Mouse (Mus musculus) hindbrain, embryonic 14.5 days (tissue): ENCODE measurements around the gene Gpr39. TPM values are rescaled to one million over a fixed set of nuclear protein-coding genes. Genes with fewer than 3 reads are reported as not detected.
"Not testable (repeated sequence)": the region's sequence is repeated elsewhere in the genome, so short reads cannot be mapped to it uniquely, and the experiment has no call there.

Experiments used
- ATAC-seq: fragments of 200-750 bp; cut with Nextera tagmentation; 2 replicates; pipeline ENCODE4 v1.8.0; 2017; ENCODE audit warnings: moderate number of reproducible peaks, mild to moderate bottlenecking, moderate TSS enrichment, moderate library complexity; ENCODE audit not compliant: low FRiP score
- DNase-seq: peaks from one replicate; pipeline ENCODE4 v3.0.0-alpha.2; 2015; ENCODE audit warnings: low spot score
- H3K27ac ChIP-seq: fragments of 300-500 bp; sonication (generic); 2 replicates; pipeline ENCODE4 v1.5.1; 2014; ENCODE audit warnings: mild to moderate bottlenecking, moderate library complexity
- H3K27me3 ChIP-seq: fragments of 300-500 bp; sonication (generic); 2 replicates; pipeline ENCODE4 v1.6.1; 2014; ENCODE audit warnings: mild to moderate bottlenecking, low read length, mixed read lengths; ENCODE audit not compliant: control insufficient read depth, insufficient read depth
- H3K36me3 ChIP-seq: fragments of 300-500 bp; sonication (generic); replicated peaks from 2 replicates; pipeline ENCODE4 v1.6.1; 2014; ENCODE audit not compliant: control insufficient read depth, insufficient read depth
- H3K4me1 ChIP-seq: fragments of 300-500 bp; sonication (generic); replicated peaks from 2 replicates; pipeline ENCODE4 v1.6.1; 2014; ENCODE audit warnings: antibody characterized with exemption, low read length, mixed read lengths; ENCODE audit not compliant: control insufficient read depth, insufficient read depth
- H3K4me2 ChIP-seq: fragments of 300-500 bp; sonication (generic); replicated peaks from 2 replicates; pipeline ENCODE4 v1.6.1; 2014; ENCODE audit warnings: mild to moderate bottlenecking, moderate library complexity
- H3K4me3 ChIP-seq: fragments of 300-500 bp; sonication (generic); replicated peaks from 2 replicates; pipeline ENCODE4 v1.5.1; 2014; ENCODE audit warnings: mild to moderate bottlenecking, low read length
- H3K9ac ChIP-seq: fragments of 300-500 bp; sonication (generic); 2 replicates; pipeline ENCODE4 v1.6.1; 2014
- H3K9me3 ChIP-seq: fragments of 300-500 bp; sonication (generic); 2 replicates; pipeline ENCODE4 v1.6.1; 2016; ENCODE audit warnings: low read length; ENCODE audit not compliant: control insufficient read depth
- WGBS: fragments of 180-500 bp; shearing (Covaris S2); extraction: QIAGEN DNeasy Blood & Tissue Kit; methylation state at CpG from one replicate; pipeline ENCODE4 v1.1.7; 2014; 5-methylcytosine and 5-hydroxymethylcytosine counted together
- polyA plus RNA-seq: library from polyadenylated mRNA; unstranded; fragments of >200 nt; fragmentation: Nextera tagmentation; extraction: Ambion mirVana; gene quantifications from 2 replicates; pipeline ENCODE4 v1.2.1, GENCODE M21; 2014

The Gpr39 gene
- polyA plus RNA-seq = not detected in 2 replicates

DNA sequence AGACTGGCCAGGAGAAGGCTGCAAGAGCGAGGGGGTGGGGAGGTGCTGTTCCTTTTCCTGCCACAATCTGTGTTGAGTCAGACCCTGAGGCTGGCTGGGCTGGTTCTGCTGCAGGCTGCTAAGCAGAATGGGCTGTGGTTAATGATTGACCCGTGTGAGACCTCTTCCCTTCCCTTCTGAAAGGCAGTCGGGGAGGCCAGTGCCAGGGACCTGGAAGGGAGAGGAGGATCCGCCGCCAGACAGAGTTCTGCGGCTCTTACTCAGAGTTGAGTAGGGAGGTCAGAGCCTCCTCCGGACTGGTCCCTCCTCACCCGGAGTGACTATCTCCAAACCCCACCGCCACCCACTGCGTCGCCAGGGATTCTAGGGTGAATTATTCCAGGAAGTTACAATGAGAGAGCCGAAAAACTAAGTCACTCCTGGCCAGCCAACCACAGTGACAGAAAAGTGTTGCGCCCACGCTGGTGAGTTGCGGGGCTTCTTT lies at the start of gene Gpr39:
Gene Gpr39, plus strand, starts transcription at position 206 of the 484 bp plus-strand sequence.
- ATAC-seq = no peak

DNA sequence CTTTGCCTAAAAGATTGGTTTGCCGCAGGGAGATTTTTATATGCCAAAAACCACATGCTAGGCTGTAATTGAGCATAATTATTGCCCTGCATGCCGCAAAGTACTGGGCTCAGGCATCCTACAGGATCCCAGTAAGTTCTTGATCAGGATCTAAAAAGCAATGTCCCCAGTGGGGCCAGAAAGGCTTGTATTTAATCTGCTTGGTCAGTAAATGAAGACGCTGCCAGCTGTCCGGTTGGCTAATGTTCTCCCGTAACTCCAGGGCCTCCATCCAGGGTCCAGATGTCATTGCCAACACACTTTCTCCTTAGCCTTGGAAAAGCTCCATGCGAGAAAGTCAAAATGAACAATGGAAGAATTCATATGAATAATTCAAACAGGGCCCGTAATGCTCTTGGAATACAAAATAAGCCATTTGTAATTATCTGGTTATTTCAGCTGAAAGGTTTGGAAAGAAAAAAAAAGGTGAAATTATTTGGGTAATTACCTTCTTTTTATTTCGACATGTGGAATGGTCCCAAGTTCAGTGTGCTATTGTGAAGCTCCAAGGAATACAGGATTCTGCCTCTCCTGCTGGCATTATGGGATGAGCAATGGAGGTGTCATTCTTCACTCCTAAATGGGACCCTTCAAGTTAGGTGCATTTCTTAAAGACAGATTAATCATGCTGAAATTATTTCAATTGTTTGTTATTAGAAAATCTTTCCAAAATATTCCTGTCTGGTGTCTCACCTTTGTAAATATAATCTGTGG lies 37.1 kb upstream of the Gpr39 start:
- no peaks in the 10 kb centered on the region for H3K36me3 ChIP-seq
- 28% methylated on average over 8 of the region's 8 CpGs for WGBS
- peak; percentile 51; the same call in 1 of the 2 replicates for ATAC-seq
- H3K9me3 ChIP-seq = 0 out of 2 replicates have a peak, but pooled peaks cover 6% of the 10 kb centered on the region
- H3K27me3 ChIP-seq = no peaks in the 10 kb centered on the region
- no peak overlapping the region for H3K4me2 ChIP-seq
- no peaks in the 10 kb centered on the region for H3K4me1 ChIP-seq
- H3K4me3 ChIP-seq = no peak overlapping the region
- H3K9ac ChIP-seq = no peak overlapping the region
- peak; percentile 64 for DNase-seq
- no peak overlapping the region for H3K27ac ChIP-seq

More for the DNA sequence above, at the start of gene Gpr39:
- no peaks in the 10 kb centered on the region for H3K36me3 ChIP-seq
- H3K9ac ChIP-seq = no peak within 1 kb of the TSS
- 47% methylated on average over 15 of the region's 15 CpGs for WGBS
- no peak within 1 kb of the TSS for H3K27ac ChIP-seq
- no peak within 1 kb of the TSS for H3K4me3 ChIP-seq
- no peaks in the 10 kb centered on the region for H3K9me3 ChIP-seq
- no peaks in the 10 kb centered on the region for H3K4me1 ChIP-seq
- DNase-seq = no peak
- H3K27me3 ChIP-seq = no peaks in the 10 kb centered on the region
- H3K4me2 ChIP-seq = no peak within 1 kb of the TSS

DNA sequence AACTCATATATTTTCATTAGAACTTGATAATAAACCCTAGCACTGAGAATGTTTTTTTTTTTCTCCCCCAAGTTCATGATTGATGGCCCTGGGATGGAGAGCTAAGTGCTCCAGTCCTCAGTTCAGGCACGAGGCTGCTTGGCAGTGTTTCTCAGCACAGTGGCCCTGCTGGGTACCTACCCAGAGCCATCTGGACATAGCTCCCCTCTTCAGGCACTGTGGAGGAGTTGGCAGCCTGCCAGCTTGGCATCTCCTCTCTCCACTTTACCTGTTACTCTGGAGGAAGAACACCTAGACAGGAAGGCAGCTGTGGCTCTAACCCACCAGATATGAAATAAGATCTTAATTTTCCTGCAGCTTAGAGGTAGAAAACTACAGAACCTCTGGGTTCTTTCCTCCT lies 33.2 kb upstream of the Gpr39 start:
- DNase-seq (no peak), ATAC-seq (no peak)
- no peaks in the 10 kb centered on the region for H3K27me3 ChIP-seq
- H3K4me3 ChIP-seq = no peak overlapping the region
- H3K4me1 ChIP-seq = no peaks in the 10 kb centered on the region
- H3K36me3 ChIP-seq = no peaks in the 10 kb centered on the region
- H3K9ac ChIP-seq = no peak overlapping the region
- H3K27ac ChIP-seq = no peak overlapping the region
- WGBS = 31% methylated on average over 1 of the region's 1 CpGs
- H3K9me3 ChIP-seq = no peaks in the 10 kb centered on the region
- no peak overlapping the region for H3K4me2 ChIP-seq

DNA sequence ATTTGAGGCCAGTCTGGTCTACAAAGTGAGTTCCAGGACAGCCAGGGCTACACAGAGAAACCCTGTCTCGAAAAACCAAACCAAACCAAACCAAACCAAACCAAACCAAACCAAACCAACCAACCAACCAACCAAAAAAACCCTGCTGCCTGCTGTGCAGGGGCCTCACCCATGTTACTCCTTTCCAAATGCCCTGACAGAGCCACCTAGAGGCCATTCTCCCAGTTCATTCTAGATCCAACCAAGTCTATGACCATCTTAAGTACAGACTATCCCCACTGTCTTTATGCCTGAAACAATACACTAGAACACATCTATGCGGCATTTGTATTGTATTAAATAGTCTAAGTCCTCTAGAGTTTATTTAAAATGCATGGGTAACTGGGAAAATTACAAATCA lies 30.0 kb upstream of the Gpr39 start:
- H3K9me3 ChIP-seq, DNase-seq, H3K4me2 ChIP-seq, H3K27ac ChIP-seq, H3K4me1 ChIP-seq, H3K4me3 ChIP-seq, H3K27me3 ChIP-seq, ATAC-seq, H3K36me3 ChIP-seq, H3K9ac ChIP-seq: not testable (repeated sequence)
- 86% methylated on average over 2 of the region's 2 CpGs for WGBS

DNA sequence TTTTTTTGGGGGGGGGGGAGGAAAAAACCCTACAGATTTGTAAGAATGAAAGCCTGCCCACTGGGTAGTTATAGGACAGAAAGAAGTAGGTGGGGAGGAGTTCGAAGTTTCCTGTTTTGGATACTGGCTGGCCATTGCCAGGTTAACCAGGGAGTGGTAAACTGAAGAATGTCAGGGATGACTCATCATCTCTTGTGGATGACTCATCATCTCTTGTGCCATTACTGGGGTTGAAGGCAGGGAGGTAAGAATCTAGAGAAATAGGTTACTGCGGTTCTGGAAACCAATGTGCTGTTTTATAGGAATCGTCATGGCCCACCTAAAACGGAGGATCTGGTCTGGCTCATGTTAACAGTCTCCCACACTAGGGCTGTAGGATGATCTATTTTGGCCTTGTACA lies 28.8 kb upstream of the Gpr39 start:
- Histone ChIP-seq H3K4me3 (no peak overlapping the region), H3K9me3 (no peaks in the 10 kb centered on the region), H3K27me3 (no peaks in the 10 kb centered on the region), H3K9ac (no peak overlapping the region), H3K36me3 (no peaks in the 10 kb centered on the region), H3K4me2 (no peak overlapping the region), H3K4me1 (no peaks in the 10 kb centered on the region), H3K27ac (no peak overlapping the region)
- 90% methylated on average over 4 of the region's 4 CpGs for WGBS
- no peak for DNase-seq
- no peak for ATAC-seq

DNA sequence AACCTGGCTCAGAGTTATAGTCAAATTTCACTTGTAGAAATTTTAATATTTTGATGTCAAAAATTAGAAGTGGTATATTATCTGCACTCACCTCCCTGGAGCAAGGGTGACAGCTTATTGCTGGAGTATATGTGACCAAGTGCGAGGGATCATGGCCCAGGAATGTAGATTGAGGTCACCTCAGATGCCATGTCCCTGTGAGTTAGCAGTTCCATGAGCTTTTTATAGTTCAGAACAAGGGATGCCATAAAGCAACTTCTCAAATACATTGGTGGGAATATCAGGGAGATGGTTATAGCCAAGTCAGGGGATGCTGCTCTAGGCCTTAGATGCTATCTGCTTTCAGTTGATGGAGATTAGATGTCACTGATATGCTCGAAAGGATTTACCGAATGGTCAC lies 27.7 kb upstream of the Gpr39 start:
- Histone ChIP-seq H3K27ac (no peak overlapping the region), H3K9me3 (no peaks in the 10 kb centered on the region), H3K4me1 (no peaks in the 10 kb centered on the region), H3K4me2 (no peak overlapping the region), H3K36me3 (no peaks in the 10 kb centered on the region), H3K27me3 (no peaks in the 10 kb centered on the region), H3K9ac (no peak overlapping the region), H3K4me3 (no peak overlapping the region)
- WGBS = 94% methylated on average over 3 of the region's 3 CpGs
- no peak for DNase-seq
- no peak for ATAC-seq

DNA sequence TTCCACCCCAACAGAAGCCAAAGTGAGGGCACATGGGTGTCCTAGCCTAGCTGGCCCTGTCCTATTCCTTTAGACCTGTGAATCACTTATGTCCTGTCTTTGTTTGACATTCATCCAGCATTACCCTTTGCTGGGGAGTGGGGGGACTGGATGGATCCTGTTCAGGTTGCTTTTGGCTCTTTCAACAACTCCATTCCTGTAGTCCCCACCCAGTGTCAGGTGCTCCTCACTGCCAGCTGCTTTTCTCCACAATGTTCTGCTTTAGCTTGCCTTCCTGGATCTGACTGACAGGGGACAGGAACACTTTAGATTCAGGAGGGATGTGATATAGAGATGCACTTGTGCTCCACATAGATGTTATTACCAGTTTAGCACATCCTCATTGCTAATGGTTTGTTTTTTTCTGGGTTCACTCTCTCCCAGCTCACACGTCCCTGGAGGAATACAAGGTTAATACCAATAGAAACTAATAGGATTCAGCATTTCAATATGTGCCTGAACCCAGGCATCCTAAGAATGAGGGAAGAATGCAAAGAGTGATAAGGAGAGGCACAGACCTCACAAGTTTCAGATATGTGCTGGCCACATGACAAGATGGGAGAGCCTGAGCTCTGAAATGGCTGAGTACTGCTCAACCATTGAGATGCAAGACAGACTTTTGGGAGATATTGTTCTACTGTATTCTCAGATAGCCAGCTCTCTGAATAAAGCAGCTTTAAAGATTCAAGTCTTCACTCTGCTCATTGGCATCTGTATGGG lies 23.8 kb upstream of the Gpr39 start:
- DNase-seq (no peak), ATAC-seq (no peak)
- H3K4me2 ChIP-seq = no peak overlapping the region
- H3K9ac ChIP-seq = no peak overlapping the region
- H3K4me1 ChIP-seq = no peaks in the 10 kb centered on the region
- H3K36me3 ChIP-seq = no peaks in the 10 kb centered on the region
- WGBS = 69% methylated on average over 1 of the region's 1 CpGs
- no peaks in the 10 kb centered on the region for H3K27me3 ChIP-seq
- H3K4me3 ChIP-seq = no peak overlapping the region
- H3K9me3 ChIP-seq = no peaks in the 10 kb centered on the region
- H3K27ac ChIP-seq = no peak overlapping the region

DNA sequence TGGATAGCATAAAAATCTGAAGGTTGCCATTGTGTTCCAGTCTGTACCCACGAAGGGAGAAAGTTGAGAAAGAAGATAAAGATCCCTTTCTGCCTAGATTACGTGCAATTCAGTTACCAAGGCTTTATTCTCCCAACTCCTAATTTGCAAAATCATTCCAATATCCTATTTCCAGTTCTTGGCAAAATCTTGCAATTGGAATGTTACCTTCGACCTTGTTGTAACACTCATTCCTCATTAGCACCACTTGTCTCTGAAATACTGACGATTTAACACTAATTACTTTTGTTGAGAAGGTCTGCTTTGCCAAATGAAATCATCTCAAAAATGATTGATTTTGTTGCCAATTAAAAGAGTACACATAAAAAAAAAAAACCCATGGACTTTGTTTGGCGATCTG lies 19.4 kb upstream of the Gpr39 start:
- H3K4me2 ChIP-seq = no peak overlapping the region
- WGBS = 85% methylated on average over 5 of the region's 5 CpGs
- DNase-seq (no peak), ATAC-seq (no peak)
- no peak overlapping the region for H3K9ac ChIP-seq
- no peaks in the 10 kb centered on the region for H3K4me1 ChIP-seq
- H3K36me3 ChIP-seq = no peaks in the 10 kb centered on the region
- H3K27ac ChIP-seq = no peak overlapping the region
- H3K4me3 ChIP-seq = no peak overlapping the region
- no peaks in the 10 kb centered on the region for H3K27me3 ChIP-seq
- H3K9me3 ChIP-seq = no peaks in the 10 kb centered on the region

DNA sequence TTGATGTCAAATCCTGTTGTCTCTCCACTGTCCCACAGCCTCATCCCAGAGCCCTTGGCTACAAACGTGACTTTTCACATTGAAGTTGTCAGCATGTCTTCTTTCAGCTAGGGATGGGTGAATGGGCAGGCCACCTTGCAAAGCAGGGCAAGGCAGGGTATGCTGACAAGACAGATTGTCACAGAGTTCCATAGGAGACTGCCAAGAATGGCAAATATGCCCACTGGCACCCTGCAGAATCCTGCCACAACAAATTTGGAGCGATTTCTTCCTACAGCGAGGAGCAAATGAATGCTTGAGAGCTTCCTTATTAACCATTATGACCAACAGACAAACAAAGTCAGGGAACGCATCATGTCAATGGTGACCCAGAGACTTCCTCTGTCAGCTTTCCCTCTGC lies 16.6 kb upstream of the Gpr39 start:
- Histone ChIP-seq H3K4me2 (no peak overlapping the region), H3K27me3 (no peaks in the 10 kb centered on the region), H3K36me3 (no peaks in the 10 kb centered on the region), H3K9ac (no peak overlapping the region), H3K4me1 (no peaks in the 10 kb centered on the region), H3K27ac (no peak overlapping the region), H3K4me3 (no peak overlapping the region), H3K9me3 (no peaks in the 10 kb centered on the region)
- 76% methylated on average over 4 of the region's 4 CpGs for WGBS
- ATAC-seq (no peak), DNase-seq (no peak)
